Mouse (Mus musculus): Measurements from ENCODE around the gene Stk39. TPM values are rescaled to one million over a fixed set of nuclear protein-coding genes. Genes with fewer than 3 reads are reported as not detected.

Stk39 gene
- total RNA-seq (2017) = 2.8 and 3.6 TPM in 2 replicates

- ATAC-seq (ENCODE audit: extremely low read depth, insufficient number of reproducible peaks, low FRiP score, poor library complexity, severe bottlenecking) = no peak
Observed at GRCm38 (mm10) chr2:68471759-68472550, at the start of gene Stk39. Gene Stk39 (minus strand): TSS chr2:68472268.

- no peak for ATAC-seq (ENCODE audit: extremely low read depth, insufficient number of reproducible peaks, low FRiP score, poor library complexity, severe bottlenecking)
Observed at GRCm38 (mm10) chr2:68515409-68515808, 43.3 kb upstream of the Stk39 start.

- no peak for ATAC-seq (ENCODE audit: extremely low read depth, insufficient number of reproducible peaks, low FRiP score, poor library complexity, severe bottlenecking)
Observed at GRCm38 (mm10) chr2:68503202-68503601, 31.1 kb upstream of the Stk39 start.

GRCm38 (mm10) chr2:68502734-68503133, 30.7 kb upstream of the Stk39 start:
- ATAC-seq (ENCODE audit: extremely low read depth, insufficient number of reproducible peaks, low FRiP score, poor library complexity, severe bottlenecking) = no peak

- no peak for ATAC-seq (ENCODE audit: extremely low read depth, insufficient number of reproducible peaks, low FRiP score, poor library complexity, severe bottlenecking)
Observed at GRCm38 (mm10) chr2:68502236-68502635, 30.2 kb upstream of the Stk39 start.

- no peak for ATAC-seq (ENCODE audit: extremely low read depth, insufficient number of reproducible peaks, low FRiP score, poor library complexity, severe bottlenecking)
Observed at GRCm38 (mm10) chr2:68486275-68486674, 14.2 kb upstream of the Stk39 start.

- ATAC-seq (ENCODE audit: extremely low read depth, insufficient number of reproducible peaks, low FRiP score, poor library complexity, severe bottlenecking) = no peak
Observed at GRCm38 (mm10) chr2:68485141-68485540, 13.1 kb upstream of the Stk39 start.

- no peak for ATAC-seq (ENCODE audit: extremely low read depth, insufficient number of reproducible peaks, low FRiP score, poor library complexity, severe bottlenecking)
Observed at GRCm38 (mm10) chr2:68482896-68483295, 10.8 kb upstream of the Stk39 start.

- no peak for ATAC-seq (ENCODE audit: extremely low read depth, insufficient number of reproducible peaks, low FRiP score, poor library complexity, severe bottlenecking)
Observed at GRCm38 (mm10) chr2:68479823-68480222, 7.8 kb upstream of the Stk39 start.

- no peak for ATAC-seq (ENCODE audit: extremely low read depth, insufficient number of reproducible peaks, low FRiP score, poor library complexity, severe bottlenecking)
Observed at GRCm38 (mm10) chr2:68472921-68473320, 853 bp upstream of the Stk39 start.

GRCm38 (mm10) chr2:68472551-68472910, 463 bp upstream of the Stk39 start:
- no peak for ATAC-seq (ENCODE audit: extremely low read depth, insufficient number of reproducible peaks, low FRiP score, poor library complexity, severe bottlenecking)

- no peak for ATAC-seq (ENCODE audit: extremely low read depth, insufficient number of reproducible peaks, low FRiP score, poor library complexity, severe bottlenecking)
Observed at GRCm38 (mm10) chr2:68470891-68471758, 943 bp downstream of the Stk39 start.

GRCm38 (mm10) chr2:68469491-68469890, 2.6 kb downstream of the Stk39 start:
- no peak for ATAC-seq (ENCODE audit: extremely low read depth, insufficient number of reproducible peaks, low FRiP score, poor library complexity, severe bottlenecking)

- ATAC-seq (ENCODE audit: extremely low read depth, insufficient number of reproducible peaks, low FRiP score, poor library complexity, severe bottlenecking) = no peak
Observed at GRCm38 (mm10) chr2:68468698-68469097, 3.4 kb downstream of the Stk39 start.

GRCm38 (mm10) chr2:68468259-68468658, 3.8 kb downstream of the Stk39 start:
- no peak for ATAC-seq (ENCODE audit: extremely low read depth, insufficient number of reproducible peaks, low FRiP score, poor library complexity, severe bottlenecking)

GRCm38 (mm10) chr2:68467085-68467978, 4.7 kb downstream of the Stk39 start:
- ATAC-seq (ENCODE audit: extremely low read depth, insufficient number of reproducible peaks, low FRiP score, poor library complexity, severe bottlenecking) = no peak

GRCm38 (mm10) chr2:68466124-68467070, 5.7 kb downstream of the Stk39 start:
- ATAC-seq (ENCODE audit: extremely low read depth, insufficient number of reproducible peaks, low FRiP score, poor library complexity, severe bottlenecking) = peak; percentile 24; the same call in 1 of the 2 replicates

Measured in neutrophil, adult 5-6 weeks (primary cell).